Mouse (Mus musculus): Measurements from ENCODE around the gene Fbxl22.
A peak's percentile ranks its signal among the peaks of the same experiment; 100 is the strongest.

The Fbxl22 gene

DNA sequence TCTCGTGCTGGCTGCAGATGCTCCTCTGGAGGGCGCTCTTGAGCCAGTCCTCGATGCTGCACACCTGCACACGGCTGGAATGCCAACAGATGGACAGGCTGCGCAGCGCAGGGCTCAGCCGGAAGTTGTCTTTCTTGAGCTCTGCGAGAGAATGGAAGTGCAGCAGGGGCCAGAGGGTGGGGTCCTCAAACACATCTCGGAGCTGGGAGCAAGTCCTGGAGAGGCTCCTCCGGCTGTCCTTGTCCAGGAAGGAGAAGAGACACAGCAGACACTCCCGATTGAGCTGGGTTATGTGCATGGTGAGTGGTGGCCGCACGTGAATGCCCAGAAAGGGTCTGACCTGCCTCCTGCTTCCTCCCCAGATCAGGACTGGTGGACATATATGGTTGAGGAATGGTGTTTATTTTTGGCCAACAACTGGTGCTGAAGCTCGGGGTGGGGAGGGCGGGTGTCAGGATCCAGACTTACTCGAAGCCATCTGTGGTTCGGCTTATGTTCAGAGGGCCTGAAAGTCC lies at the start of gene Fbxl22:
TSS of gene Fbxl22 (minus strand) at position 338 of the 515 bp plus-strand sequence.
- DNase-seq (ENCODE audit: low spot score): peak; percentile 71

DNA sequence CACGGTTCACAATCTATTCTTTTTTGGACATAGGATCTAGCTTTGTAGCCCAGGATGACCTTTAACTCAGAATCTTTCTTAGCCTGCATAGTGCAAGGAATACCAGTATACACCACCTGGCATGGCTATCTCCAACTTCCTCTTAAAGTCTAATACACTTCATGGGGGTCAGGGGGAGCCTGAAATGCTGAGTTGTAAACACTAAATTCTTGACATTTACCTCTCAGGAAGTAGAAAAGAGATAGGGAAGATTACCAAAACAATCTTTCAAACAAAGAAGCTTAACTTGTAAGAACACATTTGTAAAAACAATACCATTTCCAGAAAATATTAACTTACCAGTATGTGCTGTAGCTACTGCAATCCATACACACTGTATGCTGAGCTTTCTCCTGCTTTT lies 47.8 kb upstream of the Fbxl22 start:
- DNase-seq (ENCODE audit: low spot score): no peak

GRCm38 (mm10) chr9:66561496-66561895 lies 47.1 kb upstream of the Fbxl22 start:
- no peak for DNase-seq (ENCODE audit: low spot score)

DNA sequence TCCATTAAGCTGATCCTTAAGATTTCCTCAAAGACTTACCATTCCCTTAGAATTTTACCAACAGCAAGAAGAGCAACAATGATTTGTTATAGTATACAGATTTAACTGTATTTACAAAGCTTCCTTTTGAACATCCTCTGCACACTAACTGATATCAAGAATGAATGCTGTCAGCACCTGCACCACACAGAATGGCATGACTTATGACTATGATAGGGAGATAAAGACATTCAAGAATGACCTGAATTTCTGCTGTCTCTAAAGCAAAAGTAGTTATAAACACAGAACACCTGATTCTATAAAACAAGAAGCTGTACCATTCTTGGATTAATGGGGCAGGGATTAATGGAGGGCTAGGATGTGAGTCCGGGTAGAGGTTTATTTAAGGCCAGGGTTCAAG lies 46.3 kb upstream of the Fbxl22 start:
- DNase-seq (ENCODE audit: low spot score): no peak

DNA sequence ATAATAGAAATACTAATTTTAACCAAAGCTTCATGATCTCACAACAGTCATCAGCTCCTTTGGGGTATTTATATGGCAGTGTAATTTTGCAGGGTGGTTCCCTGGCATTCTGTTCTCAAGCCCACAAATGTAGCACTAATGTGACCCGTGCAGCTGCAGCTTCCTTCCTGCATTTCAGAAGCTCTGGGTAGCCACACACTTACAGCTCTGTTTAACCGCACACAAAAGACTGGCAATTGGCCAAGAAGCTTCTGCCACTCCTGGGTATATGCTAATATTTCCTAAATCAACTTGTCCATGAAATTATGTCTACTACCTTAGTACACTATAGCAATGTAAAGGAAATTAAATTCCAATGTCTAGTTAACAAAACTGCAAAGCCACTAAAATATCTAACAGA lies 45.9 kb upstream of the Fbxl22 start:
- no peak for DNase-seq (ENCODE audit: low spot score)

- no peak for DNase-seq (ENCODE audit: low spot score)
These were observed 44.6 kb upstream of the Fbxl22 start for GRCm38 (mm10) chr9:66558971-66559370.

DNA sequence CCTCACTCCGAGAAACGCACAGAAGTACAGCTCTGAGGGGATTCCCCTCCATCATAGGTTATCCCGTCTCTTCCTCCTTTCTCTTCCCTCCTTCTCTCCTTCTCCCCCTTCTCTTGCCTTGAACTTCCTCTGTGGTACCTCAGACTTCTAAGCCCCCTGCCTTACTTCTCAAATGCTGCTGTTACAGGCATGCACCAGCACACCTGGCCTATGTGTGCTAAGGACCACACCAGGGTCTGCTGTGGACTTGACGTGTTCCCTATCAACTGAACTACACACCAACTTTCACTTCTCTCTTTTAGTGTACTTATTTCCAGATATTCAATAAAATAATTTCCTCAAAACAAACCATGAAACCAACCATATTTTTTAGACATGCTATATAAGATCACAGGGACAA lies 28.4 kb upstream of the Fbxl22 start:
- DNase-seq (ENCODE audit: low spot score): no peak

DNA sequence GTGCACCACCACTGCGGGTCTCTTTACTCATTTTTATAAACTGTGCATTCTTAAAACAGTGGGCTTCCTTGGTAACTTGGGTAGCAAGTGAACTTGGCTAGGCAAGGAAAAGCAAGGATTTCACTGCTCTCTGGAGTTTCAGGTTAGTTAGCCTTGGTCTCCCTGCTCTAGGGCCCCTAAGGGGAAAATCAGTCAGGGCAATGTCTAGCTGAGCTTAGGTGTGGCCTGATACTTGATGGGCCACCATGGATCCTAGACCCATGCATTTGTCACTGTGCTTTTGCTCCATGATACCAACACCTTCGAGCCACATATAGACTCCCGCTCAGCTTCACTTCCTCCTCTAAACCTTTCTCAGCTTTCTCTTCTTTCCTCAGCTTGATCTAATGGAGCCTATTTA lies 7.2 kb upstream of the Fbxl22 start:
- no peak for DNase-seq (ENCODE audit: low spot score)

GRCm38 (mm10) chr9:66520299-66520698 lies 5.9 kb upstream of the Fbxl22 start:
- no peak for DNase-seq (ENCODE audit: low spot score)

- no peak for DNase-seq (ENCODE audit: low spot score)
These were observed 4.5 kb upstream of the Fbxl22 start for GRCm38 (mm10) chr9:66518901-66519300.

DNA sequence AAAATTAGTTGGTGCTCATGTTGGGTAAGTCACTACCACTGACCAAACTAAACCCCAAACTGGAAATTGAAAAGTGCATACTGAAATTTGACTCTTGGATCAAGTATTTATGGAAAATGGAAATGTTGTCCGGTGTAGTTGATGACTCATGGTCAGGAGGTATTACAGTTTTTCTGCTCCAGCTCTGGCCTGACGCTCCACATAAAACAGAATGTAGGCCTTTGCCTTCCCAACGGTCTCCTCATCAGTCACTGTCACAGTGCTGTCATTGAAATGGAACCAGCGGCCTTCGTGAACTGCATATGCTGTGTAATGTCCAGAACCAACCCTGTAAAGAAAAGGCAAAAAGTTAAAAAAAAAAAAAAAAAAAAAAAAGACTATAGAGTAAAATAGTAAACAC lies 3.9 kb upstream of the Fbxl22 start:
- no peak for DNase-seq (ENCODE audit: low spot score)

DNA sequence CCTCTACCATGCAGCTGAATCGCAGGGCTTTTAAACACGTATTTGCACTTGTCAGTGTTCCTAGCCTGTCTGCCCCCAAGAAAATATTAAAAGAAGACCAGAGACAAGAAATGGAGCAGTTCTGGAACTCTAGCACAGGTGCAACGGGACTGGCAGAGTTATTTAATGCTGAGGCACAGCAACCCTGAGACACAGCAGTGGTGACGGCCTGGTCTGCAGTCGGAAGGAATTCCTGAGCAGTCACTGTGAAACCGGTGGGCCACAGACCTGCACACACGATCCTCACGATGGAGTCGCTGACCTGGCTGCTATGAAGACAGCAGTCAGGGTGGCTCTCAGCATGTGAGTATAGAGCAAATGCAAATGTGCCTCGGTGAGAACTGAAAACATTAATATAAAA lies 3.4 kb upstream of the Fbxl22 start:
- no peak for DNase-seq (ENCODE audit: low spot score)

DNA sequence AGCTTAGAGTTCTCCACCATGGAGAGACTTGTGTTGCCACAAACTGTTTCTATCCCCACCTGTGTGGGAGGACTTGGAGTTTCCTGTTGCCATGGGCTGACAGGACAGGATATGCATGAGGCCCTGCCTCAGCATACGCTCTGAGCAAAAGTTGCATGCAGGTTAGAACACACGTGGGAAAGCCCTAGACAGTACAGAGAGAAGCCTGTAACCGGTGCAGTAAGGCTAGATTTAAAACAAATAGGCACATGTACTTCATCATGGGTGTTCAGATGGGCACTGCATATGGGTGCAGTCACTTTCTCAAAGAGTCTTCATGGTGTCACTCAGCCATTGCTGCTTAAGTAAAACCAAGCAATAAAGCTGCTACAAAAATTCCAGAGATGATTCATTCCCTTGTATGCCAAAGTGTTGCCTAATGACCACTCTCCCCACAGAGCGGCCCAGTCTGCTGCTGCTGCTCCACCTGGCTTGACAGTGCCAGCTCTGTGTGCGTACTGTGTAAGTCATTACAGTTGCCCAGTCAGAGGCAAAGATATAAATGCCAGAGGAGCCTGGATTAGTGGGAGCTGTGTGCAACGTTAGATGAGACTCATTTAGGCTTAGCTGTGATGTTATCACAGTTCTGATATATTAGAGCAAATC lies 2.0 kb upstream of the Fbxl22 start:
- no peak for DNase-seq (ENCODE audit: low spot score)

- no peak for DNase-seq (ENCODE audit: low spot score)
These were observed 1.4 kb upstream of the Fbxl22 start for GRCm38 (mm10) chr9:66515680-66516210.

GRCm38 (mm10) chr9:66515115-66515514 lies 722 bp upstream of the Fbxl22 start:
- no peak for DNase-seq (ENCODE audit: low spot score)

GRCm38 (mm10) chr9:66513661-66514255 lies 635 bp downstream of the Fbxl22 start:
- DNase-seq (ENCODE audit: low spot score): no peak

- DNase-seq (ENCODE audit: low spot score): no peak
These were observed 1.2 kb downstream of the Fbxl22 start for GRCm38 (mm10) chr9:66513150-66513549.

- peak; percentile 89 for DNase-seq (ENCODE audit: low spot score)
These were observed 2.1 kb downstream of the Fbxl22 start for GRCm38 (mm10) chr9:66512351-66512671.

DNA sequence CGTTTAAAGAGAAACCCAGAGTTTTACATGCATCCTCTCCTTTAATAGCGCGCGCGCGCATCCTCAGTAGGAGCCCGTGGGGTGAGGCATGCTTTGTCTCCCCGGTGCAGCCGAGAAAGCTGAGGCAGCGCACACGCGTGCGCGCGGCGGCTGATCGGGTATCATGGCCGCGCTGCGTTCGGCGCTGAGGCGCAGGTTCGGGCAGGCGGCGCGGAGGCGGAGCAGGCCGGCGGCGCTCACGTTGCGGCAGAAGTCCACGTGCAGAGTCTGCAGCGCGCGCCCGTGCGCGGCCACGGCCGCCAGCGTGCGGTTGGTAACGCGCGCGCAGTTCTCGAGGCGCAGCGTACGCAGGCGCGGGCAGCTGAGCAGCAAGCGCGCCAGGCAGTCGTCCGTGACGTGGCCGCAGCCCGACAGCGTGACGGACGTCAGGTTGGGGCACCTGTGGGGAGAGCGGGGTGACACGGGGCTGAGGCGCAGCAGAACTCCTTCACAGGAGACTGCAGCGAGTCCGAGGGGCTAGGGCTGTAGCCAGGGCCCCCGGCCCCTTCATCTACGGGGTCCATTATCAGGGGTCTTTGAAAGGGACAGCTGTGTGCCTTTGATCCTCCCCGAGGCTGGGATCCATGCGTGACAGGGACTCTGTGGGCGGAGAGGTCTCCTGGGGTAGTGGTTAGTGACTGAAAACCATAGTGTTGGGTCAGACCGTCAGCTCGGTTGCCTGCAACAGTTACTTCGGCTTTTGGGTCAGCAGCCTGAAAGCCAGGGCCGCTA lies 2.6 kb downstream of the Fbxl22 start:
- DNase-seq (ENCODE audit: low spot score): peak; percentile 93

- peak; percentile 46 for DNase-seq (ENCODE audit: low spot score)
These were observed 3.4 kb downstream of the Fbxl22 start for GRCm38 (mm10) chr9:66510944-66511343.

GRCm38 (mm10) chr9:66510351-66510841 lies 4.0 kb downstream of the Fbxl22 start:
- no peak for DNase-seq (ENCODE audit: low spot score)

GRCm38 (mm10) chr9:66508890-66509399 lies 5.4 kb downstream of the Fbxl22 start:
- no peak for DNase-seq (ENCODE audit: low spot score)

DNA sequence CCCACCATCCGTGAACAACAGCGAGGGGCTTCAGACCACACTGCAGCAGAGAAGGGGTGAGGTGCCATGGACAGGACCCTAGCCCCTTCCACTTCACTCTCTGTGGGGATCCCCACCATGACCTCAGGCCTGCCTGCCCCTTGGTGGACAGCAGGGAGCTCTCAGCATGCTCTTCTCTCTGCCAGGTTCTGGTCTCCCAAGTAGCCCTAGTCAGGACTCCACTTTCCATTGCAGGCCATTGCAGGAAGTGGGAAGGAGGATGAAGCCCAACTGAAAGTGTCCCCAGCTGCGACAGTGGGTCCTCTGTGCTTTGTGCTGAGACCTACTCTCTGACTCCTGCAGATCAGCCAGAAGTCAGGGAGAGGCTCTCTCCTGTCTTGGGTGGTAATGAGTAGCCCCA lies 6.7 kb downstream of the Fbxl22 start:
- no peak for DNase-seq (ENCODE audit: low spot score)

All from testis, postnatal 14 days (tissue).